Mouse (Mus musculus) CH12.LX (cell line): ENCODE results near the gene Igfbp5.

ENCODE experiments used
- BHLHE40 ChIP-seq: IDR thresholded peaks from 2 replicates; pipeline ENCODE4 v1.6.1; 2011; ENCODE audit warnings: mild to moderate bottlenecking, low read depth, low read length, improper control_type of control experiment
- CTCF ChIP-seq, 2 experiments: IDR thresholded peaks in 1 of 2; conservative IDR thresholded peaks in 1 of 2; 2 replicates each; pipeline ENCODE4 v1.5.1; 2011 to 2012; ENCODE audit warnings: low read depth in 2 of 2, low read length in 2 of 2, improper control_type of control experiment in 1 of 2, inconsistent platforms in 1 of 2, mild to moderate bottlenecking in 1 of 2, moderate library complexity in 1 of 2
- HCFC1 ChIP-seq: IDR thresholded peaks from 2 replicates; pipeline ENCODE4 v1.6.1; 2012; ENCODE audit warnings: low read depth, mild to moderate bottlenecking, inconsistent platforms, low read length, improper control_type of control experiment
- JUND ChIP-seq: conservative IDR thresholded peaks from 2 replicates; pipeline ENCODE4 v1.6.1; 2011; ENCODE audit warnings: low read depth, low read length, improper control_type of control experiment
- POLR2A ChIP-seq: IDR thresholded peaks from 2 replicates; pipeline ENCODE4 v1.6.1; 2011; ENCODE audit warnings: low read depth, mild to moderate bottlenecking, improper control_type of control experiment, low read length

DNA sequence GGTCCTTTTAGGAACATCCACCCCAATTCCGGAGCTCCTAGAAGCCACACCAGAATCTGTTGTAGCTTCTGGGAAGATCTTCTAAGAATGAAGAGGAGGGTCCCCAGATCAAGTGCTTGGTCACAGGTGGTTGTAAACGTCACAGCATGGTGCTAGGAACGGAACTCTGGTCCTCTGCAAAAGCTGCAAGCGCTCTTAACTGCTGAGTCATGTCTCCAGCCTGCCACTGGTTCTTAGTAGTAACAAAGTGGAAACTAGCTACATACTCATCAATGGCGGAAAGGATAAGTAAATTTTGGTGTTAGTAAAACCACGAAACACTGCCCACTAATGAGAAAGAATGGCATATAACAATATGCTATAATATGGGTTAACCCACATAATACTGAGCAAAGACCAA lies 54.7 kb downstream of the Igfbp5 start:
- TF ChIP-seq JUND (no peak), BHLHE40 (no peak), CTCF (conservative IDR thresholded peaks at IDR 0.05 in 1 of 2, IDR thresholded peaks at IDR 0.05 in 1 of 2; ENCODE audit: low read depth in 2 of 2, low read length in 2 of 2) (no peak), HCFC1 (no peak), POLR2A (no peak)
